Mouse (Mus musculus) WW6 (cell line): ENCODE data around the gene Znhit3.

Experiments
- DNase-seq: peaks from one replicate; pipeline ENCODE4 v3.0.0-alpha.2; 2013; ENCODE audit warnings: low read depth, low spot score

Gene Znhit3

DNA sequence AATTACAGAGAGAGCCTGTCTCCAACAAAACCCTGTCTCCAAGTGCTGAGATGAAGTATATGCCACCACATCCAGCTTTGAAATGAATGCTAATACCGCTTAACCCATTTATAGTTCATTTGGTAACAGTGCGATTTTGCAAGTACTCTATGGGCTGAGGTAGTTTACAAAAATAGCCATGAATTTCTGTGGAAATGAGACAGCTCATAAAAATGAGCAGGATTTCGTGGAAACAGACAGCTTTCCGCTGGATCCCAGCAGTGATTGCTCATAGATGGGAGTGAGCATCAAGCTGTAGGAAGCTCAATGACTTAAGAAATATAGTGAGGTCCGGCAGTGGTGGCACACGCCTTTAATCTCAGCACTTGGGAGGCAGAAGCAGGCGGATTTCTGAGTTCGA lies 4.8 kb upstream of the Znhit3 start:
- no peak for DNase-seq

DNA sequence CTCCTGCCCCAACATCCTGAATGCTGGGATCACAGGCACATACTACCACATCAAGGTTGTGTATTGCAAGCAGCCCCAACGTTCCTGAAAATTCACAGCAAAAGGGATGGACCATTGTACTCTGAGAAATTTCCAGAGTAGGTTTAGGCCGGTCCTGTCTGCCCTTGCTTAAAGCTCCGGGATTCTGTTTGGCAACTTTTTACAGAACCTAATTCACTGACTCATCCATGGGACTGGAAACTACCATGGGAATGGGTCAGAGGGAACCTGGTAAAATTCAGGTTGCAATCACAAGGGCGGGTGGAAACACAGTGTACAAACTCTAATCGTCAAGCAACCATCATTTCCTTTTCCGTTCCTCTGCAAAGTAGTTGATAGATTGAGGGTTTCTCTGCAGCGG lies 3.8 kb upstream of the Znhit3 start:
- no peak for DNase-seq

DNA sequence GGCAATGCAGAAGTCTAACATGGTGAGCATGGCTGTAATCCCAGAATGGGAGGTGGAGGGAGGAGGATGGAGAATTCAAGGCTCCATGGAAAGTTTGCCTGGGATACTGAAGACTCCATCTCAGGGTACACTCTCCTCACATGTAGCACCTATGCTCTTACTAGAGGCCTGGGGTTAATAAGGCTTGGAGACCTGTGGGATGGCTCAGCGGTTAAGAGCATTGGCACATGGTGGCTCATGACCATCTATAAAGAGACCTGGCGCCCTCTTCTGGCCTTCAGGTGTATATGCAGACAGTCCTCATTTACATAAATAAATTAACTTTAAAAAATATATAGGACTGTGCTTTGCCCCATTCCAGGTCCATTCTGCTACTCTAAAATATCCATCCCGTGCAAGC lies 3.1 kb upstream of the Znhit3 start:
- DNase-seq: peak; percentile 28

DNA sequence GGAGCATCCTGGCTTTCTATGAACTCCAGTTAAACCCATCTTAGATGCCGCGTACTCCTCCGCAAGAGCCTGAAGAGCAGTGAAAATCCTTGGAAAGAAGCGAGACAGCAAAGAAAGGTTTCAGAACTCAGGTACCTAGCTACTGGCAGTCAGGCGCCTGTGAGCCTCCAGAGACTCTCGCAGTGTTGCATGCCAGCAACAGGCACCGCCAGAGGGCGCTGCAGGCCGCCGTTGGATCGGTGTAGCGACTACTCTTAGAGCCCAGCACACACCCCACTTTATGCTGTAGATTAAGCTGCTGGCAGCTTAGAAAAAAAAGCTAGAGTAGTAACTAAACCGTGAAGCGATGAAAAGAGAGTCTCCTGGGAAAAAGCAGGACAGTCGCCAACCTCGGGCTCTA lies 2.3 kb upstream of the Znhit3 start:
- peak; percentile 71 for DNase-seq

DNA sequence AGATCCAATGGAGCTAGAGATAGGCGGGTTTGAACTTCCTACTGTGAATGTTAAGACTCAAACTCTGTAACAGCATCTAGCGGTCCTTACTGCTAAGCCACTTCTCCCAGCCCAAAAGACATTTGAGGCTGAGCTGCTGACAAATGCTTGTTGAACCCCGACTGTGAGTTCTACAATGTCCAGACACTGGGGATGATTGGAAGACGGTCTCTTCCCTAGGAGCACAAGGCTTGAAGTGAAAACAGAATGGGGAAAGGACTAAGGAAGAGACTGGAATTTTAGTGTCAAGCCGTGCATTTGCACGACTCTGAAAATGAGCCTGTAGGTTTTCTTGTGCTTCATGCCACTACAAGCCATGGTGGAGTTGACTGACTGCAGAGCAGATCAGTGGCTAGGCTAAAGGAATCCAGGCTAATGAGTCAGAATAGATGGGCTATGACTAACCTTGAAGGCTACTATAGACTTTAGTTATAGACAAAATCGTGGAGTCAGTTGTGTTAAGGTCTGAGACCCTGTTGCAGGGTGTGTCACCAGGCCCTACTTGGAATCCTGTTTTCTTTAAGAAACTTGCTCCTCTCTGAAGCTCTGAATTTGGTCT lies 636 bp upstream of the Znhit3 start:
- no peak for DNase-seq

DNA sequence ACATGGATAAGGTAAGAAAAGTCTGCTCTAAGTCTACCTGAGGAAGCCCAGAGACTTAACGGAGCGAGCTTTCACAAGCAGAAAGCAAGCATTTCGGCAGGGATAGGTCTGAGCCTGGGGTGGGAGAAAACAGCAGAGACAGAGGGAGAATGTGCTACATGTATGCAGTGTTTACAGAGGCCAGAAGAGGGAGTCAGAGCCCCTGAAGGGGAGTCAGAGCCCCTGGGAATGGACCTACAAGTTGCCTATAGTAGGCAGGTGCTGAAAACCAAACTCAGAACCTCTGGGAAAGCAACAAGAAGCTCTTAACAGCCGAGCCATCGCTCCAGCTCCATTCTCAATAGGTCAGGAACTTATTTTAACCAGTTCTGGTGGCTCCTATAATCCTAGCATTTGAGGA lies 1.5 kb downstream of the Znhit3 start:
- peak; percentile 69 for DNase-seq

DNA sequence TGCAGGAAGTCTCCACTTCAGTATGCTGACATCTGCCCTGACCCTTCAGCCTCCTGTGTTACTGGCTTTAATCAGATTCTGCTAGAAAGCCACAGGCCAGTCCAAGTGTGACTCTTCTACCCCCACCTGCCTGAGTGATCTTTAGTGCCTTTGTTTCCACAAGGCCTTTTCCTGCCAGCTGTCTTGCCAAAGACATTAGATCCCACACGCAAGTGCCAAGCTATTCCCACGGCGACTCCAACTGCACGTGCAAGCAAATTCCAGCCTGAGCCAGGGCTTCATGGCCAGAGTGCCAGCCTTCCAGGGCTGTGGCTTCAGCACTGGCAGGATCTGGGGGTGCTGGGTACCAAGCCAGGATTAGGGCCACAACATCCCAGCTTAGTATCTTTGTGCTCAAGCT lies 5.8 kb downstream of the Znhit3 start:
- DNase-seq: no peak

DNA sequence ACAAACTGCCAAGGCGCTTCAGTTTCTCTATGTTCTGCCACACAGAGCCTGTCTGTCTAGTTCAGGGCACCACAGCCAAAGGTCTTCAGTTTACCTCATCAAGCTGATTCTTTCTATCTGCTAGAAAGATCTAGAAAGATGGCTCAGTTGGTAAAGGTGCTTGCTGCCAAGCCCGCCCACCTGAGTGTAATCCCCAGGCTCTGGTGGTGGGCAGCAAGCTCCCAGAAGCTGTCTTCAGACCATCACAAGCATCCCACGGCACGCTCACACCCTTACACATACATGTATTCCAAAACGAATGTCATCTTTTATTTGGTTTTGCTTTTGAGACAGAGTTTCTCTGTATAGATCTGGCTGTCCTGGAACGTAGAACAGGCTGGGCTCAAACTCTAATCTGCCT lies 7.7 kb downstream of the Znhit3 start:
- no peak for DNase-seq

DNA sequence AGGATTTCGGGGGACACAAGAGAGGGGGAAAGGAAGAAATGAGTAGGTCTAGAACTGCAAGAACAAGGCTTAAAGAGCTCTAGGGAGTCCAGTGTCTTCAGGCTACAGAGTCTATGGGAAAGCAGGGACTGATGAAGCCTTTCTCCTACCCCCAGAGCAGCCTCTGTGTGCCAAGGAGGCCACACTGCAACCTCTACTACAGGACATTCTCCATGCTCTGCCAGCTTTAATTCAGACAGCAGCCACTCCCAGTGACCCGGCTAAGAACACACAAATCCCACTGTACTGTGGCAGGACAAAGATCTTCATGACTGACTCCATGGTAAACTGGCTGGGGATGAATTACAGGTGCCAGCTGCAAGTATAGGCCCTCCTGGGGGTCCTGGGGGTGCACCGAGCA lies 9.1 kb downstream of the Znhit3 start:
- no peak for DNase-seq

DNA sequence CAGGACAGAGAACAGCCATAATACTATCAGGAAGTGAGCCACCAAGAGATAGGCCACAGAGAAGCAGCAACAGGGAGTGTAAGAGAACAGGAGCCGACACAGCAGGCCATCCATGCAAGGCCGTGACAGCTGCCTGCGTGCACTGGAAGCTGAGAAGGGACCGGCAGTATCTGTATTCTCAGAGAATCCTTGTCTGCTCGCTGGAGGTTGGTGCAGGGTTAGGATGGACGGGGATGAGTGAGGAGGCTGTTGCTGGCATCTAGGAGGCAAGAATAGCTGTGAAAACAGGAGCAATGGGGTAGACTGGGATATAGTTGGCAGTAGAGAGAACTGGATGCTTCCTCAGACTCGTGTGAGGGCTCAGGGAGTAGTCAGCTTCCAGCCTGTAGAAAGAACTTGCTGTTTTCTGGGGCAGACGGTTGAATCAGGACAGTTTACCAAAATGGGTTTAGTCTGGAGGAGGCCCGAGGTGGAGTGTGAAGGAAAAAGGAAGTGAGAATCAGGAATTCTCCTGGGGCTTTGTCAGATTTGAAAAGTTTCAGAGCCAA lies 11.5 kb downstream of the Znhit3 start:
- DNase-seq: no peak

DNA sequence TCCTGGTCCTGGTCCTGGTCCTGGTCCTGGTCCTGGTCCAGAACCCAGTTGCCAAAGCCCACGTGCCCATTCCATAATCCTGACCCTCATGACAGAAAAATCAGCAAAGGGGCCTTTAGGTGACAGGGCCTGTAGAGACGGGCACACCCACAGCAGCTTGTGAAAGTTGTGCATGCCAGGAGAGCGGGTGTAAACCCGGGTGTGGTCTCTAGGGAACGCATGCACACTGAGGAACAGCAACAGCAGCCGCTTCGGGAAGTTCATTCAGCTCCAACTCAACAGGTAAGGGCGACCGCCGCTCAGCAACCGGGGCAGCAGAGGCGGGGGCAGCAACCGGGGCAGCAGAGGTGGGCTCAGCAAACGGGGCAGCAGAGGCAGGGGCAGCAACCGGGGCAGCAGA lies 23.1 kb downstream of the Znhit3 start:
- DNase-seq: no peak

DNA sequence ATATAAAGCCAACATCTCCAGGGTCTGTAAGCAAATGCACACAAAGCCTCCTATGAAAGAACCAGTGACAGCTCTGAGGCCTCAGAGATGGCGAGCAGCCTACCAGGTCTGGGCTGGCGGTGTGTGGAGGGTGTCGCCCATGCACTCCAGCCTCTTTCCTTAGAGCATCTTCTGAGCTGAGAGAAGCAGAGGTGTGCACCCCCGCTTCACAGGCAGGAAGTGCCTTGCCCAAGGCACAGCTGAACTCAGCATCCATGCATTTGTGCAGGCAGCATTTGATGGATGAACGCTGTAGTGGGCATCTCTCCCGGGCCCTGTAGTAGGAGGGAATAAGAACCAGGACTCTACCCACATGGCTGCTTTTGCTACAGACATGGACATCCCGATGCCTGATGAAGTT lies 24.5 kb downstream of the Znhit3 start:
- no peak for DNase-seq

DNA sequence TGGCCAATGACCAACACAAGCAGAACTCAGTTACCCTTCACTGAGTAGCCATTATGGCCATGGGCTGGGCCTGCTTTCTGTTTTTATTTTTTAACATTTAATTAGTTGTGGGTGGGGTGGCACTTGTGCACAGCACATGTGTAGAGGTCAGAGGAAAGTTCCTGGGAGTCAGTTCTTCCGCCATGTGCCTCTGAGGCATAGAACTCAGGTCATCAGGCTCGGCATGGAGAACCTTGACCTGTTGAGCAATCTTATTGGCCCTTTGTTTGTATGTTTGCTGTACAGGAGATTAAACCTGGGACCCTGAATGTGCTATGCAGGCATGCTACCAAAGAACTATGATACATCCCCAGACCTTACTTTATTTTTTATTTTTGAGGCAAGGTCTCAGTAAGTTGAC lies 26.7 kb downstream of the Znhit3 start:
- no peak for DNase-seq

DNA sequence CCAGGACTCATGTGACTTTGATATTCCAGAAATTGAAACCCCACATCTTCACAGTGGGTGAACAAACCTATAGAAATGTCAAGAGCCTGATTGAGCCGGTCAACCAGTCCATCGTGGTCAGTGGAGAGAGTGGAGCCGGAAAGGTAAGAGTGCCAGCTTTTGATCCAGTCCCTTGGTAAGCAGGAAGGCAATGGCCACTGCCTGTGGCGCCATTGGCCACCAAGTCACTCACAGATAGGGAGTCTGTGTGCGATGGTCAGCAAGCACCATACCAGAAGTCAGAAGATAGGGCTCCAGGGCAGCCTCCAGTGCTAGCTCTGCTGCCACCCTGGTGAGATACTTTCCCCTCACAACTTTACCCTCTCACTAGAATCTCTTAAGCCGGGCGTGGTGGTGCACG lies 28.1 kb downstream of the Znhit3 start:
- DNase-seq: no peak

DNA sequence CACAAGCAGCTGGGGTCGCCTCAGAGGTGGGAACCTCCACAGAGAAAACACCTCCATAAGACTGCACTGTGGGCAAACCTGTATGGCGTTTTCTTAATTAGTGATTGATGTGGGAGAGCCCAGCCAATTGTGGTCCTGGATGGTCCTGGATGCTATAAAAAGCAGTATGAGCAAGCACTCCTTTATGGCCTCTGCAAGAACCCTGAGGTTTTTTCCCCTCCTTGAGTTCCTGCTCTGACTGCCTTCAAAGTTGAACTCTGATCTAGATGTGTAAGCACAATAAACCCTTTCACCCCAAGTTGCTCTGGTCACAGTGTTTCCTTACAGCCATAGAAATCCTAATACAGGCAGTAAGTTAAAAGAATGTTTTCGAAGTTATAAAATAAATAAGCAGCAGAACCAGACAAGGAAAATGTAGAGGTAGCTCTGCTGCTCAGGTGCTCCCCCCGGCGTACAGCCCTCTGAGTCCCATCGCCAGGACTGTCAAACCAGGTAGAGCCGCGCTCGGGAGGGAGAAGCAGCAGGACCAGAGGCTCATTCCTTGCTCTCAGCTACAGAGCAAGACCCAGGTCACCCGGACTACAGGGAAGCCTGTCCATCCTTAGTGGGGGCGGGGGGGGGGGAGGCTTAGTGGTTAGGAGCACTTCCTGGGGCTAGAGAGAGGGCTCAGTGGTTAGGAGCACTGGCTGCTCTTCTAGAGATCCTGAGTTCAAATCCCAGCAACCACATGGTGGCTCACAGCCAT lies 29.2 kb downstream of the Znhit3 start:
- no peak for DNase-seq

DNA sequence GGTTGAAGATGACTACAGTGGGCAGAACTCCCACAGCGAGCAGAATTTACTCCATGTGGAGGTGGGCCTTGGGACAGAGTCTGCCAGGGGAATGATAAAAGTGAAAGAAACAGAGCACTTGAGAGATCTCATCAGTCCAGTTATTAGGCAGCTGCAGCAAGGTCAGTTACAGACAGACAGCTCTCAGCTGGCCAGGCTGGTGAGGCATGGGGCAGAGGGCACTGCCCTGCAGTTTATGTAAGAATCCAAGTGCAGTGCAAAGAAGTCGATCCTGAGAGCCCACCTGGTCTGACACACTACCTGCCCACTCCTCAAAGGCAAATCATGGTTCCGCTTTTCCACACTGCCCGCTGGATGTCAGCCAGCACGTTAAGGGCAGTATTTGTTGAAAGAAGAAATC lies 29.9 kb downstream of the Znhit3 start:
- no peak for DNase-seq

DNA sequence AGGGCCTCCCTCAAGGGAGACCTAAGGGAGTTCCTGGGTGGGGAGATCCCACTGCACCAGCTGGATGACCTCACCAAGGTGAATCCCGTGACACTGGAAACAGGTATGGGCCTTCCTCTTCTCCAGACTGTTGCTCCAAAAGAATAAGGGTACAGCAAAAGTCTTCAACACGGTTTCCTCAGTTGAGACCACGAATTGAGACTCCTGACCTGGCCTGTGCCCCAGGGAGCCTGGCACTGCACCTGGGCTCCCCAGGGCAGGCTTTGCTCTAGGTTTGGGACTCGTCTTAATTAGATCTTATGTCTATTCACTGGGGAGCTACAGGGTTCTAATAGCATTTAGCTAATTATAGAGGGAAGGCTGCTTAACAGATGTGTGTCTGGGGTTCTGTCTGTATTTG lies 30.9 kb downstream of the Znhit3 start:
- DNase-seq: no peak

DNA sequence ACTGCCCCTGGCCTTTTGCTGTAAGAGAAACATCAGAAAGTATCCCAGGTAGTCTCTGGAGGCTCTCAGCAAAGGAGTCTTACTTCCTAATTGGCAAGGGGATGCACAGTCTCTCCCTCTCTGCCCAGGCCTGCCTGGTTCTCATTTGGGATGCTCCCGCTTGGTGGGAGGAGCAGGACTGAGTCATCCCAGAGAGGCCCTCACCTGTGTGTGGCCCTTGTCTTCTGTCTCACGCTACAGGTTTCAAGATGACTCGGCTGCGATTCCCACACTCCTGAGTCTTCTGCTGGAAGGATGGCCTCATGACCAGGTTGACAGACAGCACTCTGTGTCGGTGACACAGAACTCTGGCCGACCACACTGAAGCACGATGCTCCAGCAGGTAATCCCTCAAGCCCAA lies 33.8 kb downstream of the Znhit3 start:
- DNase-seq: no peak

DNA sequence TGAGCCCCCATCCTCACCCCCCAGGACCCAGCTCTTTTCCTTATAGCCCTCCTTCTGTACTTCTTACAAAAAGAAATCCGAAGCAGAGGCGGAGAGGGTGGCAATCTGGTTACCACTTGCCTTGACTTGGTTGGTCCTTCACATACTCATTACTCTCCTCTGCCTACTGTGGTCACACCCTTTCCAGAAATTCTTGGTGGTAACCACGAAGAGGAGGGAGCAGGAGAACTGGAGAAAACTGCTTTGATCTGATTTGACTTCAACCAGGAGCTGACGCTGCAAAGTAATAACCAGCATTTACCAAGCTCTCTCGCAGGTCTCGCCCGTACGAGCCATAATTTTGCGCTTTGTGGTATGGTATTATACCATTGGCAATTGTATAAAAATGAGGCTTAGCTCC lies 35.2 kb downstream of the Znhit3 start:
- no peak for DNase-seq

DNA sequence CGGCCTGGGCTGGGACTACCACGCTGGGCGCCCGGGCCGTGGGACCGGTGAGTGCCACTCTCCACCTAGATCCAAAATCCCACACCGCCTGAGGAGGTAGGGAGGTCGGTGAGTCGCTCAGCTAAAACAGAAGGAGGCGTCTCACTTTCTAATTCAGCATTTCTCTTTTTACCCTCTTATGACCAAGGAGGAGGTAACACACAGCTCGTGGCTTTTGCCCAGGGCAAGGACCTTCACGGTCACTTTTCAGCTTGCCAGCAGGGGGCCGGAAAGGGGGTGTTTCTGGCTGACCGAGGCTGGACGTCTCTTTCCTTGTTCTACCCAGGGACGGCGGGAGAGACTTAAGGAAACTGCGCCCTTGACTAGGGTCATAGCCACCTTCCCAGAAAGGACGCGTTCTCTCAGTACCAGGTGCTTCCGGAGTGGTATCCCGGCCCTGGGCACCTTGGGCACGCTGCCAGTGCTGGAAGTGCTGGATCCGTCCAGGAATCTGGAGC lies 35.7 kb downstream of the Znhit3 start:
- no peak for DNase-seq

DNA sequence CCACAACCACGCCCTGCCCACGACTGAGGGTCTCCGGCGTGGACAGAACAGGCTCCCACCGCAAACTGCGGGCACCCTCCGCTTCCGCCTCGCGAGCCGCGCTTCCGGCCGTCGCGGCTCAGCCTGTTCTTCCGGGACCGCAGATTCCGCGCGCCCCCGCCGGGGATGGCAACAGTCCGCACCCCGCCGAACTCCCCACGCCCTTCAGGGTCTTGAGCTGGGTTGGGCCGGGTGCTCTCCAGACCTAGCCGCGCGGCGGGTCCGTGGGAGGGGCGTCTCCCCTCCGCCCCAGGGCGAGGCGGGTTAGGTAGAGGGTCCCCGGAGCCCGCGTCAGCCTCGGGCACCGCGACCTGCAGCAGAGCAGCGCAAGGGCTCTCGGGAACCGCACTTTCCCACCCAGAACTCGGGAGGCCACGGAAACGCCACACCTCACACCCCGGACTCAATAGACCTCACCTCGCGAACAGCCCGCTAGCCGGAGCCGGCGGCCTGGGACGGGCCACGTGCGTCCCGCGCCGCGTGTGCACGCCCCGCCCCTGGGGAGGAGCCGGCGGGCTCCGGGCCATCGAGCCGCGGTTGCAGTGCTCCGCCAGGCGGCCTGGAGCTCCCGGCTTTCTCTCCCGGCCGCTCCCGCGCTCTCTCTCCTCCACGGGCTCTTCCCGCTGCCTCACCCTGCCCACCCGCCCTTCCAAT lies 36.2 kb downstream of the Znhit3 start, which contains the start of the genes Myo19 and Pigw:
Gene Myo19 (plus strand): TSS at position 377 of the 693 bp plus-strand sequence.
Gene Pigw (minus strand): TSS at position 514 of the 693 bp plus-strand sequence.
- DNase-seq: peak; percentile 79

DNA sequence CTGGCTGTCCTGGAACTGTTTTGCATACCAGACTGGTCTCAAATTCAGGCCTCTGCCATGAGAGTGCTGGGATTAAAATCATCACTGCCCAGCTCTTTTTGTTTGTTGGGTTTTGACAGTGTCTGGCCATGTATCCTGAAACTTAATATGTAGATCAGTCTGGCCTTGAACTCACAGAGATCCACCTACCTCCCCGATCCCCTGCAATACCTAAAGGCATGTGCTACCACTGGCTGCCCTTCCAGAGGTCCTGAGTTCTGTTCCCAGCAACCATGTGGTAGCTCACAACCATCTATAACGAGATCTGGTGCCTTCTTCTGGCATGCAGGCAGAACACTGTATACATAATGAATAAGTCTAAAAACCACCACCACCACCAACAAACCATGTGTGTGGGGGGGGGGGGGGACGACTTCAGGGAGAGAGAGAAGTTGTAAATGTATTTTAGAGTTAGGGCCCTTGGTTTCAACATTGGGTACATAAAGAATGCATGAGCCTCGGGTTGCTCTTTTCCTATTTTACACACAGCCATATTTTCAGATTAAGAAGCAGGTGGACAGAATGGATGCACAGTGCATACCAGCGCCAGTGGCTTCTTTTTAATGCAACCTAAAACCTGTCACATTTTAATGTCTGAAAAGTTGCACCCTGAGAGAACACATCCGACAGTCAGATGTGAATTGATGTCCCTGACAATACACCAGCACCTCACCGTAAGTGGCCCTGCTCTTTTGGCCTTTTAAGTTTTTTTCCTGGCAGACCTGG lies 37.0 kb downstream of the Znhit3 start:
- no peak for DNase-seq
